Mouse (Mus musculus) kidney, adult 9 months (tissue): ENCODE measurements around the gene Pcnx4.
"Not testable (repeated sequence)": the region's sequence is repeated elsewhere in the genome, so short reads cannot be mapped to it uniquely, and the experiment has no call there.

ENCODE experiments used
- DNase-seq: peaks from one replicate; pipeline ENCODE4 v3.0.0; 2022

Gene Pcnx4

GRCm38 (mm10) chr12:72598731-72599130 lies 62.5 kb downstream of the Pcnx4 start:
- not testable (repeated sequence) for DNase-seq

- no peak for DNase-seq
Observed at GRCm38 (mm10) chr12:72612053-72612452, 75.9 kb downstream of the Pcnx4 start.

GRCm38 (mm10) chr12:72620856-72621255 lies 84.7 kb downstream of the Pcnx4 start:
- peak; percentile 3 for DNase-seq

GRCm38 (mm10) chr12:72621441-72621840 lies 85.3 kb downstream of the Pcnx4 start:
- no peak for DNase-seq

- DNase-seq, result no peak
Observed at GRCm38 (mm10) chr12:72622853-72623496, 86.8 kb downstream of the Pcnx4 start.

- peak; percentile 41 for DNase-seq
Observed at GRCm38 (mm10) chr12:72628751-72629150, 92.6 kb downstream of the Pcnx4 start.
